15 mouse cellular contexts compared by ENCODE assay signal in the genomic region with DNA sequence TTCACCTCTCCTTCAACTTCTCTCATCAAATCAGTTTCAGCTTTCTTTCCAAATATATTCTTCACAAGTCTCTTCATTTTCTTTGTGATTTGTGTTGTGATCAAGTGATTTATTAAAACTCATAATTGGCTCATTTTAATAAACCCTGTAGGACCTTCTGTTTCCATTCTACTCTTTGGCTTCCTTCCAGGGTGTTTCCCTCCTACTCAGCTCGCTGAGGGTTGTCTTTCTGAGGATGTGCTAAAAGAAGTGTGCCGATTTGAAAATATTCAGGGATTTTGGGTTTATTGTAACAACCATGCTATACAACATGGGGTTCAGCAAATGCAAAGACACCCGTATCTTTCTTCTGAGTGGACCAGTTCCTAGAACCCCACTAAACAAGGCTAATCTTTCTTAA.
"Had no signal": no experiment of that assay in that cellular context is flagged by ENCODE, and none has a peak within 500 bp of the region (broad histone marks: within the 10 kb centered on the region; RNA-seq: fewer than 3 reads in every experiment).

No protein-coding gene starts in this region.

- DNase-seq: lung, adult 18-20 months; lung, postnatal 10 days; lung, postnatal 4 days; midbrain, embryonic 14.5 days; retina, postnatal 1 day; right cerebral cortex, adult 18-20 months; thymus, adult 2 months; thymus, postnatal 25 days; thymus, postnatal 4 days had no signal

- H3K36me3 ChIP-seq: midbrain, embryonic 10.5 days; midbrain, embryonic 12.5 days; neural tube, embryonic 12.5 days; stomach, embryonic 15.5 days had no signal

- ATAC-seq: midbrain, embryonic 16.5 days had no signal

- H3K4me3 ChIP-seq: midbrain, embryonic 10.5 days; midbrain, embryonic 12.5 days; neural tube, embryonic 12.5 days; stomach, embryonic 15.5 days had no signal

- H3K4me2 ChIP-seq: midbrain, embryonic 12.5 days; neural tube, embryonic 12.5 days; stomach, embryonic 15.5 days had no signal

- H3K27me3 ChIP-seq: midbrain, embryonic 12.5 days; neural tube, embryonic 12.5 days; stomach, embryonic 15.5 days had no signal

- H3K9ac ChIP-seq: midbrain, embryonic 12.5 days; neural tube, embryonic 12.5 days; stomach, embryonic 15.5 days had no signal

- H3K27ac ChIP-seq: midbrain, embryonic 12.5 days; neural tube, embryonic 12.5 days; stomach, embryonic 15.5 days; stomach, postnatal 0 days had no signal

- H3K9me3 ChIP-seq: midbrain, embryonic 10.5 days; midbrain, embryonic 12.5 days; neural tube, embryonic 12.5 days; stomach, embryonic 15.5 days had no signal
